Mouse (Mus musculus) mouse trophoblast stem cell (cell line): ENCODE results near the gene Fgfbp3.
"Not testable (repeated sequence)": the region's sequence is repeated elsewhere in the genome, so short reads cannot be mapped to it uniquely, and the experiment has no call there.

Experiments
- in situ Hi-C, 2 experiments: fragments of 300-500 bp; cut with MseI, MboI; formaldehyde crosslinking; loops; 2 replicates in 1 of 2; 3 replicates in 1 of 2; pipeline ENCODE4 v1.15.1; 2025

Gene Fgfbp3

DNA sequence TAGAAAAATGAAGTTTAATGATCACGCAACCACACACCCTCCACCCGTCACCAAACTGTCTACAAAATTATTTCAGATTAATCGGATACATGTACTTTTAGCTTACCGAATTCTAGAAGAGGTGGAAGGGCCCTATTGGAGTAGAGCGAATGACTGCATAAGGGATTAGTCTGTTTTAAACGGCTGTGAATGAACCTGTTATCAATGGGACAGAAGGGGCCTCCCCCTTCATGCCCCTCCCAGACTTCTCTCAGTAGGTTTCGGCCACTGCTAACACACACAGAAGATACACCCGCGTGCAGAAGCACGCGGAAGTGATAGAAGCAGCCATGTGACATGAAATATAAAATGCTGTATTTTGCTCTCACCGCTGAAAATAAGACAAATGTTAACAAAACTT, at the start of gene Fgfbp3:
Gene Fgfbp3 (minus strand): TSS at position 150 of the 400 bp plus-strand sequence.
- in situ Hi-C loops, result no loop called here

DNA sequence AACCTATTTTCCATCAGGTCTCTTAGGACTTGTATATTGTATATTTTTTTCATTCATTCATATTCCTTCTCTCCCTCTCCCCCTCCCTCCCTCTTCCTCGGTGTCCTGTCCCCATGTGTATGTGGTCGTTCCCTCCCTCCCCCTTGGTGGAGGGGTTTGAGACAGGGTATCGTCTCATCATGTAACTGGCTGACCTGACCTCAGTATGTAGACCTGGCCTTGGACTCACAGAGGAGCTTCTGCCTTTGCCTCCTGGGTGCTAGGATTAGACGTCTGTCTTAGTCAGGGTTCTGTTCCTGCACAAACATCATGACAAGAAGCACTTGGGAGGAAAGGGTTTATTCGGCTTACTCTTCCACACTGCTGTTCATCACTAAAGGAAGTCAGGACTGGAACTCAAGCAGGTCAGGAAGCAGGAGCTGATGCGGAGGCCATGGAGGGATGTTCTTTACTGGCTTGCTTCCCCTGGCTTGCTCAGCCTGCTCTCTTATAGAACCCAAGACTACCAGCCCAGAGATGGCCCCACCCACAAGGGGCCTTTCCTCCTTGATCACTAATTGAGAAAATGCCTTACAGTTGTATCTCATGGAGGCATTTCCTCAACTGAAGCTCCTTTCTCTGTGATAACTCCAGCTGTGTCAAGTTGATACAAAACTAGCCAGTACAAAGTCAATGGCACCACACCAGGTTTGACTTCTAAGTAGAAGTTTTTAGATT, 43.3 kb upstream of the Fgfbp3 start:
- in situ Hi-C loops, result not testable (repeated sequence)

DNA sequence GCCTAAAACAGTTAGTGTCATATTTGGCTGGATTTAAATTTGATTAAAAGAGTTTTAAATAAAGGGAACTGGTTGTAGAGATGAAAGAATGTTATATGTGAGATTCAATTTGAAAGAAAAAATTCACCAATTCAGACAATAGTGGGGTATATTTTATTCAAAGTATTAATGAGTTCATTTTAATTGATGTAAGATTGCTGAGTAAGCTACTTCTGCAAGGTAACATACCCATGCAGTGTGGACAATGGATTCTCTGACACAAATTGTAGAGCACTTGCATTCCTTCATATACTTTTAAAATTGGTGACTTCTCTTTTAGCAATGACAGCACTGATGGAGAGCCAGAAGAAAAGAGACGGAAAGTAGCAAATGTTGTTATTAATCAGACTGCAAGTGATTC, 41.9 kb upstream of the Fgfbp3 start:
- in situ Hi-C loops, result no loop called here

DNA sequence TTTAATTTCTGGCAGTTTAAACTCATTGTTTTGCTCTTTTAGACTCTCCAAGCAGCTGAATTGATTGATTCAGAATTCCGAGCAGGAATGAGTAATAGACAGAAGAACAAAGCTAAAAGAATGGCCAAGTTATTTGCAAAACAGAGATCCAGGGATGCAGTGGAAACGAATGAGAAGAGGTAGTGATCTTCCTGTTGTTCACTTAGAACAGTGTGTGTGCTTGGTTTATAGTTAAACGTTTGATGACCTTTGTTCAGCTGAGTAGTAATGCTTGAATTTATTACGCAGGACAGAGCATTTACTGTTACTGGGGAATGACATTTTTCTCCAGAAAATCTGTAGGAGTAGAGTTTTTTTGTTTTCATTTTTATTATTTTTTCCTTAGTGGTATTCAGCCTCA, 38.9 kb upstream of the Fgfbp3 start:
- in situ Hi-C loops, result no loop called here

DNA sequence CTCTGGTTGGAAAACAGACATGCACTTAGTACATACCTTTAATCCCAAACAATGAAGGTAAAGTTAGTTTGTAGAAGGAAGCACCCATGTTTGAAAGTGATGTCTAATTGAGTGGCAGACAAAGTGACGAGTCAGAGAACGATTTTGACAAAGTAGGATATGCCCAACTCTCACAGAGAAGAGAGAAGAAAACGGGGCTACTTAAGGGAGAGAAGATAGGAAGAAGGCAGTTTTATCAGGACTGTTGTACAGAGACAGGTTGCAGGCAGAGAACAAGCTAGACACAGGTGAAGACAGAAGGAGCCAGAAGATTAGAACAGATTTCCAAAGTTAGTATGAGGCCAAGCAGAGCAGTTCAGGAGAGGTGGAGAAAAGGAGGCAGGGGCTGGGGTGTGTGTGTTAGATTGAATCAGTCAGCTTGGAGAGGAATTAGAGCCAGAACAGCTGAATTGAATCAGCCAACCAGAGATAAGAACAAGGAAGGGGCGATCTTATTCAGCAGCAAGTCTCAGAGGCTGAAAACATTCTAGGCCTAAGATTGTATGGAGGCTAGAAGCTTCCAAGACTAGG, 34.3 kb upstream of the Fgfbp3 start:
- in situ Hi-C loops, result no loop called here

DNA sequence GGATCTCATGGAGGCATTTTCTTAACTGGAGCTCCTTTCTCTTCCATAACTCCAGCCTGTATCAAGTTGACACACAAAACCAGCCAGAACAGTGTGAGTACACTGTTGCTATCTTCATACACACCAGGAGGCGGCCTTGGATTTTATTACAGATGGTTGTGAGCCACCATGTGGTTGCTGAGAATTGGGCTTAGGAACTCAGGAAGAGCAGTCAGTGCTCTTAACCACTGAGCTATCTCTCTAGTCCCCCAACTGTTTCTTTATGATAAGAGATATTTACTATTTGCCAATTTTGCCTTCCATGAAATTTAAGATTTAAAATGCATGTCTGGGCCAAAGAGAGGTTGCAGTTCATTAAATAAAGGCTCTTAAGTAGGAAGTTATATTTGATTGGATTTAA, 20.6 kb upstream of the Fgfbp3 start:
- in situ Hi-C loops, result no loop called here

DNA sequence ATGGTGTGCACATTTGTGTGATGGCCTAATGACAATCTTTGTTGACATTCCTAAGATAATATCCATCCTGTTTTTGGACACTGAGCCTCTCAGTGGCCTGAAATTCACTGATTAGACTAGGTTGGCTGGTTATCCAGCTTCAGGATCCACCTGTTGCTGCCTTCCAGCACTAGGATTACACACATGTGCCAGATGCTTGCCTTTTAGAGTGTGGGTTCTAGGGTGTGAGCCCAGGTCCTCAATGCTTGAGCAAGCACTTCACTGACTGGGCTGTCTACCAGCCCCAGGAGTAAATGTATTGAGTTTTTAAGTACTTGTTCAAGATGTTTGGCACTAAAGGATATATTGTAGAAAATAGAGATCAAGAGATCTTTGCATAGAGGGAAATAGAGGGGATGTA, 18.6 kb upstream of the Fgfbp3 start:
- in situ Hi-C loops, result no loop called here

DNA sequence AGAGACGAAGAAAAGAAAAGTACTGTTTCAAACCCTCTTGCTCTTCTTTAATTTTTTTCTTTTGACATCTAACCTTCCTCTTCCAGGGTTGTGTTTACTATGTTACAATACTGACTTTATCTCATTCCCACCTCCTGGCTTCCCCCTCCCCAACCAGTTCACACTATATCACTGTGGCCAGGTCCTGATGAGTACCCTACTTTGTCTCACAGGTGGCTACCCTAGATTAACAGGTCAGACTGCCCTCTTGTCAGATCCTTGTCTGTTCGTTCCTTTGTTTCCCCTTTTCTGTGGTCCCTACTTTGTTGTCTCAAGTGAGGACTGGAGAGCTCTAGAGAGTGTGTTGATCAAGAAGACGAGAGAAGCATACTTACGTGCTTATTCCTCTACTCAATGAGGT, 16.9 kb upstream of the Fgfbp3 start:
- in situ Hi-C loops, result no loop called here

DNA sequence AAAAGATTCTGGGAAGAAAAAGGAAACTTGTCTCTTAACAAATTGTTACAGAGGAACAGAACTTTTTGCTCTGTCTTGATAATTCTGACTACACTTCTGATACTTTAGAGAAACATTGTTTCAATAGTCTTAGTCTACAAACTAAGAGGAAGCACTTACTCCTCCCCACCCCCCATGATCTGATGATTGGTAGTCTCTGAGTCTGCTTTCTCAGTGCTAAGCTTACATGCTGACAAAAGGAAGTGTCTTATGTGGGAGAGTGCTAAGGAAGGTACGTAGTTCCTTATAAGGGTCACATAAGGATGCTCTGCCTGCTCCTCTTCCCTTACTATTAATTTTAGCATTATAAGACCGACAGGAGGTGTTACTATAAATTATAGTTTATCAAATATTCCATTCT, 13.2 kb upstream of the Fgfbp3 start:
- in situ Hi-C loops, result no loop called here

DNA sequence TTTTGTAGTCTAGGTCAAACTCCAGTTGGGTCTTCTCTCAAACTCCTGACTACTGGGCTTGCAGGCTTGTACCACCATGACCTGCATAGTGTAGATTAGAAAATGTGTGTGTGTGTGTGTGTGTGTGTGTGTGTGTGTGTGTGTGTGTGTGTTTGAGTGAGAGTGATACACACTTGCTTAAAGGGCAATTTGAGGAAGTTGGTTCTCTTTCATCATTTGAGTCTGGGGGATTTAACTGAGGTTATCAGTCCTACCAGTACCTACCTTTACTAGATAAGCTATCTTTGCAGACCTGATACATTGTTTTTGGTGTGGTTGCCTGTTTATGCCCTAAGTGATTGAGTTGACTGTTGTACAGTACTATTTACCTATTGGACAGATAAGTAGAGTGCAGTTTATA, 12.7 kb upstream of the Fgfbp3 start:
- in situ Hi-C loops, result no loop called here

DNA sequence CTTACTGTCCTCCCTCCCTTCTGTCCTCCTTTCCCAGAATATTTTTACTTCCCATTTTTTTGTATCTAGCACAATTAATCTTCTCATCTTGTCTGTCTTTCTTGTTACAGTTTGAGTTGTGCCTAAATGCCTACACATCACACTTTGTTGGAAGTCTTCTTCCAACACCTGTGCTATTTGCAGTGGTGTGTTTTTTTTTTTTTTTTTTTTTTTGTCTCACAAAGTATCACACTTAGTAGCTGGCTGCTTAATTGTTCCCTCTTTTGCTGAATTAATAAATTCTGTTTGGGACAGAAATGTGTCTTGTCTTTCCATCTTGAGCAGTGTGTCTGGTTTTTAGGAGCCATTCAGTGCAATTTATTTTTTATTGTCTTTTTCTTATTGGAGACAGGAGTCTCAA, 10.4 kb upstream of the Fgfbp3 start:
- in situ Hi-C loops, result no loop called here

DNA sequence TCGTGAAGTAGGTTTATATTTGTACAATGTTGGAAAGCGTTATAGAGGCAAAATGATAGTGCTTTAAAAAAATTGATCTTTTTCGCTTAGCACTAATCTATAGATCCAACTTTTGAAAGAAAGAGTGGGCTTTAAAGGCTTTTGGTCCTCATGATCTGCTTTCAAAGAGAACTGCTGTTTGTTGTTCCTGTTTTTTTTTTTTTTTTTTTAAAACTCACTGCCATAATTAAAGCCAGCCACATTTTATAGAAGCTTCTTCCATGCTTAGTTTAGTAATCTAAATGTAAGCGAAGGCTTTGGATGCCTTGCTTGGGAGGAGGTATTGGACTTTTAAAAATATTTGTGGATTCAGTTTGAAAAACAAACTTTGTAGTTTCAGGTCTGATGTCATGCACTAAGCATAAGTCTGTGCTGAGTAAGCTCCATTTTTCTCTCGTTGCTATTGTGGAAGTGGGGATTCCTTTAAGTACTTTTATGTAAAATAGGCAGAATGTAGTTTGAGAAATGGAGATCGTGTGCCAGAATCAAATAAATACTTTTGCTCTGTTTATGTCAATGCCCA, 8.5 kb upstream of the Fgfbp3 start:
- in situ Hi-C loops, result no loop called here

DNA sequence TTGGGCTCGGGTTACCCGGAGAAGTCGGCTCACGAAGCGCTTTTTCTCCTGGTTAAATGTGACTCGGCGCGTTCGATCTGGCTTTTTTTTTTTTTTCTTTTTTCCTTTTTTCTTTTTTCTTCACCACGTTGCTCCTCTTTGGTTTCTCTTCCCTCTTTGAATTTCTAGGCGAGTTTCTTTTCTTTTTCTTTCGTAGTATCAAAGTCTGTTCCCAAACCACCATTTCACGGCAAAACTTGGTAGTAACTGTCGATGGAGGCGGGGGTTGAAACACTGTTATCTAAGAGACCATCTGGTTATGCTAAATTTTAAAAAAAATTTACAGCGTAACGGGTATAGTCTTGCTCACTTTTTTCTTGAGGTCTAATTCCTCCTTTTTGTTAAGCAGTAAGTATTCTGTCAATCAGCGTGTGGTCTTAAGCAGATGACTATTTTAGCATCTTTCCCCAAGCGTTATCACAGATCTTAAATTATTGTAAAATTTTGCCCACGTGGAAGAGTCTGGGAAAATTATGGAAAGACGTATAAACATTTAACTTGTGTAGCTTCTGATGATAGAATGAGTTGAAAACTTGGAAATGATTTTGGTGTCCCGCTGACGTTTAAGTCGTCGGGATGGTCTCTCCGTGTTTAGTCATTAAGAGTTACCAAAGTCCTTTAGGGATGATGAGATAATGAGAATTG, 7.3 kb upstream of the Fgfbp3 start:
- in situ Hi-C loops, result no loop called here

DNA sequence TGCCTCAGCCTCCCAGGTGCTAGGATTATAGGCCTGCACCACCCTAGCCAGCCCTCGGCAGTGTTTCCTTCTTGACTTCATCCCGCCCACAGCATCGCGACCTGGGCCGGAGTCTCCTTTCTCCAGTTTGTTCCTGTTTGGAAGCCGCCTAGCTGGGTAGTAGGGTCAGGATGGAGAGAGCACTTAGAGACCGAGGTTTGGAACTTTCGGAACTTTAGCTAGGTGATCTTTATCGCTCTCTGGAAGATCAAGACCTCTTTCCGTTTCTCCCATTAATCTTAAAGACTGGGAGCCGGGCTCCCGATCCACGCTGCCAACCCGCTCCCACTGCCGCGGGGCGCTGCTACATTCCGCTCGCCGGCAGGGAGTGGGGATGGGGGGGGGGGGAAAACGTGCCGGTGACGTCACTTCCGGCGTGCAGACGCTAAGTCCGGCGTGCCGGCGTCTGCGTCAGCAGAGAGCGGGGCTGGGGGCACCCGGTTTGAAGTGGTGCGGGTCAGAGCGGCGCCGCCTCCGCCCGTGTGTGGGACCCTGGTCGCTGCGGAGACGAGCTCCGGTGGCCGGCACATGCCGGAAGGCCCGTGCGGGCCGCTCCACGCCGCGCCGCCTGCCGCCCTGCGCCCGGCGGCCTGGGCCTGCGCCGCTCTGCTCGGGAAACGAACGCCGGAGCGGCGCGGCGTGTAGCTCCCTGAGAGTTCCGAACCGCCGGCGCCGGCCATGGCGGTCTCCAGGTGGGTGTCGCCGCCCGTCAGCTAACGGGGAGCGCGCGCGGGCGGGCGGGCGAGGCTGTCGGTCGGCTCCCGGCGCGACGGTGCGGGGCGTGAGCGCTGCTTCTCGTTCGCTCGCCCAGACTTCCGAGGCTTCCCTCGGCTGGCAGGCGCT, 6.5 kb upstream of the Fgfbp3 start, which contains the start of gene Btaf1:
Gene Btaf1 (plus strand): TSS at position 409 of the 882 bp plus-strand sequence.
- in situ Hi-C loops, result no loop called here

DNA sequence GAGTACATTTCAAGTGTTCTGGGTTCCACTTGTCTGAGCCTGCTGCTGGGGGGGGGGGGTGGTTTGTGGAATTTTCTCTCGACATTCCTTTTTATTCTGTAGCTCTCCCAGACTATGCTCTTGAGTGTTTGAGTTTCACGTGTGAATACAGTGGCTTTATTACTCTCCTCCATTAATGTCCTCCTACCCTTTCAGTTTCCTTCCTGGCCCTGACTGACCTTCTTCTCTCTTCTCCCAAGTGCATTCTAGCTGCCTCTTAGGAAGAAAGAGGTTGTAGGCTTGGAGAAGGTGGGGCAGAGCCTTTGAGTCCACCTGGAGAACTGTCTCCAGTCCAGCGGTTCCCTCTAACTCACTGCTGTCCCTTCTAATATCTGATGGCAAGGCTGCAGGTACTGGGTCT, 3.5 kb upstream of the Fgfbp3 start:
- in situ Hi-C loops, result loop anchor here in 1 of 2 experiments (5.0 kb wide), 1 partner anchor 106 kb away; no protein-coding TSS in a partner anchor

DNA sequence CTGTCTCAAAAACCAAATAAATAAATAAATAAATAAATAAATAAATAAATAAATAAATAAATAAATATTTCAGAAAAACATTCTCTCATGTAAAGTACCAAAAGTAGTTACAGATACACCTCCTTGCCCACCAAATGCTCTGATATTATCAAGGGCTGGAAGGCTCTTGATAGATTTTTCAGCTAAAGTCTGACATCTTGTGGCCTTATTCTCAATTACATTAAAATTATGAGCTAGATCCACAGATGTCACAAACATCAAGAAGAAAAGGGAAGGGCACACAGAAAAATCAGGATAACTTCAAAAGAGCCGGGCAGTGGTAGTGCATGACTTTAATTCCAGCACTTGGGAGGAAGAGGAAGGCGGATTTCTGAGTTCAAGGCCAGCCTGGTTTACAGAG, 2.6 kb upstream of the Fgfbp3 start:
- in situ Hi-C loops, result loop anchor here in 1 of 2 experiments (5.0 kb wide), 1 partner anchor 105 kb away; no protein-coding TSS in a partner anchor

DNA sequence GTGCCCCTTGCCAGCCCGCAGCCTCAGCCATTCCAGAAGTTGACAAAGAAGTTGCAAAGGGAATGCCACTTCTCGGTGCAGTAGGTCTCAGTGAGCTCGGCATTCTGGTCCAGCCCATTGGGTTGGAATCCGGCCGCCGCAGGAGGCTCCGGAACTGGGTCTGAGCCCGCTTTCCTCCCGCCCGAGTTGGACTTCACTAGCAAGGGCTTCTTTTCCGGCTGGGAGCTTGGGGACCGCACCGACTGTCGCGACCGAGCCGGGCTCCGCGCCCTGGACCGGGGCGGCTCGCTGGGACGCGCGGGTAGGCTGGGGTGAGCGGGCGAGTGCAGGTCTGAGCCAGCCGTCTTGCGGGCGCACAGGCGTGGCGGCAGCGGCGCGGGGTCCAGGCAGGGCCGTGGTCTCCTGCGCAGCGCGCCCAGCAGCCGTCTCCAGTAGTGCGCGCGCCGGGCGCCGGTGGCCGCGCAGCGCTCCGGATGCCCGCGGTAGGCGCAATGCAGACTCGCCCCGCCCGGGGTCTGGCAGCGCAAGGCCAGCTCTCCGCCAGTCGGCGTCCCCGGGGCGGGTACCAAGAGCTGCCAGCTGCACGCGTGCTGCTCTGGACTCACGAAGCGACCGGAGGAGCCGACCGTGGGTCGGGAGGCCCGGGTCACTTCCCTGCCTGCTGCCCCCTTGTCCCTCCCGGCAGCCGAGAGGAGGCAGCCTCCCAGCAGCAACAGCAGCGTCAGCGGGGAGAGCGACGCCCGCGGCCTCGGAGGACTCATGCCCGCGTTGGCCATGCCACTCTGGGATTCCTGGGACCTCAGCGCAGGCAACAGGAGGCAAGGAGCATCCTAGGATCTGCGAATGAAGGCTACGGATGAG, 744 bp downstream of the Fgfbp3 start:
- in situ Hi-C loops, result no loop called here

DNA sequence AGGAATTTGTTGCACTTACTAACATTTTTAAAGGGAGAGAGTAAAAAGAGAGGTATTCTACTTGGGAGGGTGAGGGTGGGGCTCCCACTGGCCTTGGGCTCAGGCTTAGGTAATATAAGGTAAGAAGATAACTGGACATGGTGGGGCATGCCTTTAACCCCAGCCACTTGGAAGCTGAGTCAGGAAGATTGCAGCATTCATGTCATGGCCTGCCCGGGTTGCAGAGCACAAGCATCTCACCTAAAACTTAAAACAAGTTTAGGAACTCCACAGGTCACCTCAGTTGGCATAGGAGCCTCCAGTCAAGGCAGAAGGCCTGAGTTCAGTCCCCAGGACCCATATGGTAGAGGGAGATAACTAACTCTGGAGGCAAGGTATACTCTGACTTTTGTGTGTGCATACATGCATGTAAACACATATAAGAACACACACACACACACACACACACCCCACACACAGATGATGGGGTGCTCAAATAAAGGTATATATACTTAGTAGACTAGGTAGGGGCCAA, 2.5 kb downstream of the Fgfbp3 start:
- in situ Hi-C loops, result no loop called here

DNA sequence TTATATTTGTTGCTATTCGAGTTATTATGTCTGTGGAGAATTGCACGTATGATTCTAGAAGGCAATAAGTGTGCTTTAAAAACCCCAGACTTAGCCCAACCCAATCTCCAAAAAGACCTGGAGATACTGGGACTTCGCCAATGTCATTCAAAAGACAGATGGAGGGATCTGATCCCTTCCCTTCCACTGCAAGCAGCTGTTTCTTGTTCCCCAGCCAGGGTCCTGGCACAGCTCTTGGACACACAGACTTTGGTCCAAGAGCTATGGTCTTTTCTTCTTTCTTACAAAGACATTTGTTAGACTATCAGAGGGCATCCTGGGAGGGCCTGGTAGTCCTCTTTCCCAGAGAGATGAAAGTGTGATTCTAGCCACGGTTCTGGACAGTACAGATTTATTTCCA, 3.2 kb downstream of the Fgfbp3 start:
- in situ Hi-C loops, result no loop called here

DNA sequence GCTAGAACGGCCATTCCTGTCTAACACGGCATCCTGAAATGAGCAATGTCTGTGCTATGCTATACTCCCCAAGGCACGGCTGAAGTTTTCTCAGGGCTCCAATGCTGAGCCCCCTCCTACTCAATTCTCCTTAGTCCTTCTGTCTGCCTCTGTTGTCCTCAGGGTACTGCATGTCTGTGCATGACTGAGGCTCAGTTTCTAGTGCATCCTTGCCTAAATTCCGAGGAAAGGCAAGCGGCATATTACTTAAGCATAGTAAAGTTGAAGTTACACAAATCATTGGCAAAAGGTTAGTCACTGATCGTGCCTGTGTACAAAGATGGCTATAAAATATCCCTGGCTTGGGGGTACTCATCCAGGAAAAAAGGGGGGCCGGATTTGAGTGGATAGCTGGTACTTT, 6.4 kb downstream of the Fgfbp3 start:
- in situ Hi-C loops, result no loop called here
